Mouse (Mus musculus): ENCODE measurements around the gene Slc35f4.

- TF ChIP-seq HCFC1 (IDR thresholded peaks at IDR 0.05; ENCODE audit: low read depth, low read length): no peak
- no peak for TF ChIP-seq GATA1 (IDR thresholded peaks at IDR 0.05; ENCODE audit: low read depth, low read length)
- no peak for TF ChIP-seq CTCF (IDR thresholded peaks at IDR 0.05 in 2 of 3, conservative IDR thresholded peaks at IDR 0.05 in 1 of 3; ENCODE audit: control insufficient read depth in 1 of 3, insufficient read depth in 1 of 3, low read depth in 2 of 3, low read length in 3 of 3, poor library complexity in 1 of 3, severe bottlenecking in 1 of 3)
- no peak for TF ChIP-seq MAFK (IDR thresholded peaks at IDR 0.05; ENCODE audit: borderline replicate concordance, low read depth, low read length)
- TF ChIP-seq RCOR1 (IDR thresholded peaks at IDR 0.05; ENCODE audit: low read depth, low read length): no peak
- TF ChIP-seq KAT2A (conservative IDR thresholded peaks at IDR 0.05; ENCODE audit: low read depth, low read length): no peak
- no peak for TF ChIP-seq POLR2A (IDR thresholded peaks at IDR 0.05; ENCODE audit: control insufficient read depth in 1 of 2, insufficient read depth in 1 of 2, low read depth in 1 of 2, low read length in 2 of 2, poor library complexity in 1 of 2)
- no peak for TF ChIP-seq ETS1 (IDR thresholded peaks at IDR 0.05; ENCODE audit: low read depth, low read length)
- no peak for TF ChIP-seq ZKSCAN1 (IDR thresholded peaks at IDR 0.05; ENCODE audit: low read depth, low read length)
- TF ChIP-seq CHD2 (IDR thresholded peaks at IDR 0.05; ENCODE audit: low read length): no peak
These were observed 79.4 kb downstream of the Slc35f4 start for GRCm38 (mm10) chr14:49446461-49446860.
